Mouse (Mus musculus) right cerebral cortex, adult 18-20 months (tissue): Measurements from ENCODE around the gene Tmem91.

Experiments used
- DNase-seq: peaks from one replicate; pipeline ENCODE4 v3.0.0; 2022; ENCODE audit warnings: mixed read lengths

The Tmem91 gene

DNA sequence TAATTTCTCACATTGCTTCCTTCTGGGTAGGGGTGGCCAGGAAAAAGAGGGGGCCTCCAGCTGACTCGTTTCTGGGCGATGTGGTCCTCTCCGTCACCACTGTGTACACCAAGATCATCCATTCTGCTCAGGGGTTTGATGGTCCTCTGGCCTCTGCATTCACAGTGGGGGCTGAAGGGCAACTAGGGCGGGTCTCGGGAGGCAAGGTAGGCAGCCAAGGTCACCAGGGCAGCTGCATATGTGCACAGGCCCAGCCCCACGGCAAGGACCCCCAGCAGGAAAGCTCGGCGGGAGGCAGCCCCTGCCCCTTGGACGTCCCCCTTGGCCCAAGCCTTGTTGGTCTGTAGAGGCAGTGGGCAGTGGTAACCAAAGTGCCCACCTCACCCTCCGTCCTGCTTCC, 5.8 kb downstream of the Tmem91 start:
- no peak for DNase-seq

DNA sequence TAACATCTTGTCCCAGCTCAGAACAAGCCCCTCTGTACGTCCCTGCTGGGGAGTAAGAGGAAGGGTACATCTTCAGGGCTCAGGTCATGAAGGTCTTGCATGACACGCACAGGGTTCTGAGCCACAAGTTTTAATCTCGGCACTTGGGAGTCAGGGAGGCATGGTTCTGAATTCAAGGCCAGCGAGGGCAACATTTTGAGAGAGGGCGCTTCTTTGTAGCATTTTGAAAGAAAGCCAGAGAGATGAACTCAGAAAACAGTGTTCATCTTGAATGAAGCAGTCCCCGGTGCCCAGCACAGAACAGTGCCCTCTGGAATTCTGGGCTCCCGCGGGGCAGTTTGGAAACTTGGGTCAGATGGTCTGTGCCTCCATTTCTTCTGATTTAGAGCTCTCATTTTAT, 8.6 kb downstream of the Tmem91 start:
- DNase-seq: no peak

DNA sequence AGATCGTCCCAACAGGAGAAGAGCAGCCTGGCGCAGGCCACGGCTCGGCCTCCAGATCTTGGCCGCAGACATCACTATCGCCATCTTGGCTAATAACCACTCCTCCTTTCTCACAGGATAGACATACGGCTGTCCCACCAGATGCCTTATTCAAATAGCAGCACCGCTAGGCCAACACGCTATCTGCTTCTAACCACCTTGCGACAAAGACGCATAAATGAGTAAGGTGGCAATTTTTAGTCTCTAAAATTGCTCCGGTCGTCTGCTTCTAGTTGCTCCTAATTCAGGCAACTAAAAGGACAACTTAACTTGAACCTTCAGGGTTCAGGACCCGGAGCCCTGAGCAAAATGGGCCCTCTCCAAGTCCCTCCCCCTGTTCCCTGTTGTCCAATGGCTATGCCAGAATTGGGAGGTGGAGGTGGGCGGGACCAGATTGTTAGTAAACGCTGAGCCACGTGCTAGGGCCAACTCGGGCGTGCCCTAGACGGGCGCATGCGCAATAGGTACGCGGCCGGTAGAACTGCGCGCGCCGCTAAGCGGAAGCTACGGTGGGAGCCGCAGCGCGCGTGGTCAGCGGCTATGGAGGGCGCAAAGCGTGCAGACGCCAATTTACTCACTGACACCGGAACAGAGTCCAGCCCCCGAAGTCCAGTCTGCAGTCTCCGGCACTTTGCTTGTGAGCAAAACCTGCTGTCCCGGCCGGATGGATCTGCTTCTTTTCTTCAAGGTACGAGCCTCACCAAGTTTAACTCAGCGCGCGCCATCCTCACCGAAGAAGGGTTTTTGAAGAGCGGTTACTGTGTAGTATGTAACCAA, 16.1 kb downstream of the Tmem91 start, which contains the start of the genes Bckdha and Exosc5:
Gene Bckdha, minus strand, starts transcription at position 325 of the 816 bp plus-strand sequence.
Gene Exosc5, plus strand, starts transcription at position 508 of the 816 bp plus-strand sequence.
- DNase-seq: peak; percentile 99

DNA sequence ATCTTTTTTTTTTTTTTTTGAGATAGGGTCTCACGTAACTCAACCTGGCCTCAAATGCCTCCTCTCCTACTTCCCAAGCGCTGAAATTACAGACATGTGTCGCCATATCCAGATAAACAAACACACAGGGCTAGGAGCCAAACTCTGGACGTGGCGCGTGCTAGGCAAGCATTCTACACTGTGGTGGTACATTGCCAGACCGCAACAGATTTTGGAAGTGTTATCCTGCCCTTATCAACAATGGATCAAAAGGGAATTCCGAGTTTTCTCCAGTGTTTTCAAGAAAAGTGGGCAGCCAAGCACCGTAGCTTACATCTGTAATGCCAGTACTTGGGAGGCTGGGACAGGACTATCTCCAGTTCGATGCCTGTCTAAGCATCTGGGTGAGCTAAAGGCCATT, 17.2 kb downstream of the Tmem91 start:
- DNase-seq: no peak

DNA sequence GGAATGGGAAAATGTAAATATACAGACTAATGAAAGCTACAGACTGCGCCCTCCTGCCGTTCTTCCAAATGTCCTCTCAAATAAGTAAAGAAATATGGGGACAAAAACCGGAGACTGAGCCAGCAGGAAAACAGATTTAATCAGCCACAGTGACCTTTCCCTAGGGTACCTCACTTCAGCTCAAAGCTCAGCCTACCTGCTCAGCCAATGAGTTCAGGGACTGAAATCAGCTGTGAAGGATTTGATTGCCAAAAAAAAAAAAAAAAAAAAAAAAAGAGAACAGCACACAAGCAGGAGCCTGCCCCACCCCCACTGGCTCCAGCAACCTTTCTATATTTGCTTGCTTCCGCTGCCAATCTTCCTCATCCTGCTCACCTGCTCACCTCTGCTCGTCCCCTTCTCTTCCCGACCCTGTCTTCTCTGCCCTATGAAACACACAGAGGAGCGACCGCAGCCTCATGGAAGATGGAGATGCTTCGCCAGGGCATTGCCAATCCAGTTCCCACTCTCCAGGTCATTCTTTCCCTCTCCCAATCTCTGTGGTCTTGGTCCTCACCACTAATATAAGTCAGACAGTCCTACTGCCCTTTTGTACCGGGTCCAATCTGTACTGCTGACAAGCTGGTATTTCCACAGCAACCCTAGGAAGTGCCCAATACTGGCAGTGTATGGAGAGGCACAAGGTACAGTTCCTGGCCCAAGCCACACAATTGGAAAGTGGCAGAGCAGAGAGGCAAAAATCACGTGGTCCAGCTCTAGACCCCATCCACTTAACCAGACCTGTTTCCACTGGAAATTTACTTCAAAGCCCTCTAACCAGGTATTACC, 19.2 kb downstream of the Tmem91 start:
- DNase-seq: no peak

DNA sequence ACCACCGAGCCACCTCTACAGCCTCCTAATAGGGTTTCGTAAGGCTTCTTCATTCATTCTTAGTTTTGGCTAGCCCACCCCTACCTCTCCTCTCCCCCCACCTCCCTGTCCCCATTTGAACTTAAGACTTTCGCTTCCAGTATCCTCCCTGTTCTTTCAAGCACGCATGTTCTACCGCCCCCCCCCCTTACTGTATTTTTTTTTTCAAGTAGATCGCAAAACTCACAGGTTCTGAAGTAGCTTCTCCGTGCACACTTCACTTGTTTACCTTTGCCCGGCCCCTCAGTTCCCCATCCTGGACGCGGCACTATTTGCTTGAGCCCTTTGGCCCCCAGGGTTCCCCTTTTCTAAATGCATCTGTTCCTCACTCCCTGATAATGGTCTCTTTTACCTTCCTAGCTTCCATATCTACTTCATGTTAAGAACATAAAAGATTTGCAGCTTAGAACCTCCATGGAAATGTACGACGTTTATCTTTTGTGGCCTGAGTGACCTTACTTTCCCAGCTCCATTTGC, 22.7 kb downstream of the Tmem91 start:
- DNase-seq: no peak

DNA sequence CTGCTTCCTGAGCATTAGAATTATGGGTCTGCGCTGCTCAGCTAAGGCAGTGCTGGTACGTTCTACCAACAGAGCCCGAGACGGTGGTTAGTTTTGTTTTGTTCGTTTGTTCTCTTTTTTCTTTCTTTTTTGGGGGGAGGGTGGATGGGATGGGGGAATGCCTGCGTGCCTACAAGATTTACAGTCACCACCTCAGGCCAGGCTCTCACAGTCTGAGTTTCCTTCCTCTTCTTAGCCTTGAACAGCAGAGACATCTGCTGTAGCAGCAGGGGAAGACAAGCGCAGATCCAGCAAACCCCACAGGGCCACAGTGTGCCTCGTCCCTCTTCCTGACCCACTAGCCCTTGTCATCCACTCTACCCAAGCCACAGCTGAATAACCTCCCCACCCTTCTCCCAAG, 23.7 kb downstream of the Tmem91 start:
- DNase-seq: no peak

DNA sequence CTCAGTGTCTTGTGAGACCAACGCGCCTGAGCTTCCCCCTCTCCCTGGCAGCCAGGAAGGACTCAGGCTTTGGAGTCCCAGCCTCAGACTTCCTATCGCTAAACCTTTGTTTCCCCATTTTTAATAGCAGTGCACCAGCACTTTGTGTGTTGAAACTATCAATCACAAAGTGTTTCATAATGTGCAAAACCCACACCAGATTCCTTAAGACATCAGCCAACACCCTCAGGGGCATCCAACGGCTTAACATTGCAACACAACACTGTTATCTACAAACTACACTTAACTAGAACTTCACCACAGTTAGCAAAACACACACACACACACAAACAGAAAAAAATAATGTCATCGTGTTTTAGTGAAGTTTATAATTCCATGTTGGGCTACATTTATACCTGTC, 25.1 kb downstream of the Tmem91 start:
- no peak for DNase-seq

DNA sequence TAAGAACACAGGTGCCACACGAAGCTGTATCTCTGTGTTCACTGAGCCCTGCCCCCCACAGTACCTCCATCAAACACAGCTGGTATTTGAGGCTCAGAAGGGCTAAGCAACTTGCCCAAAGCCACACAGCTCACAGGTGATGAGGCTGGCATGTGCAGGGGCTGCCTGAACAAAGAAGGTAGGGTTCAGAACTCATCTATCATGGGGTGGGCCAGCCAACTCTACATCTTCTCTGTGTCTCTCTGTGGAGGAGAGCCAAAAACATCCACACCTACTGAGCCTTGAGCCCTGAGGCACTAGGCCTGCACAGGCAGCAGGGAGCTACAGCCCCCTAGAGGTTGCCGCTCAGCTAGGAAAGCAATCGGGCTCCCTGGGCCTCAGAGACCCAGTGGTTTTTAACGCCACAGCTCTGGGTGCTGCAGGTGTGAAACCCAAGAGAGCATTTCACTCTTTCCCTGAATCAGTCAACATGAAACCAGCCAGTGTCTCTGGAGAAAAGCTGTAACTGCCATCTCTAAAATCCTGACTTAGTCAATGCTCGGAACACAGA, 27.3 kb downstream of the Tmem91 start:
- no peak for DNase-seq

DNA sequence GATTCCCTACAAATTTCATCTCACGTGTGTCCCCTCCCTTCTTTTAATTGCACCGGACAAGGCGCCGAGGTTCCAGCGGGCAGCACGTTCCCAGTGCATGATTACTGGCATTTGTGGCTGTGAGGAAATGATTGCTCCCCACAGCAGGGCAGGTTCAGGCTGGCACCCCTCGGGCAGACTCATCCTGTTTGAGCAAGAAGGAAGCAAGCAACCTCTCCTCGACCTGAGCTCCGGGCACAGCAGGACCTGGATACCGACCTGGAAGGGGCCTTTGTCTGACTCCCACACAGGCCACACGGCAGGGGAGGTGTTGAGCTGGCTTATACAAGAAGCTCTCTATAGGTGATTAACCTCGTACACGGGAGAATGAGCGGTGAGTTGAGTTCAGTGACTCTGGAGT, 29.9 kb downstream of the Tmem91 start:
- no peak for DNase-seq

DNA sequence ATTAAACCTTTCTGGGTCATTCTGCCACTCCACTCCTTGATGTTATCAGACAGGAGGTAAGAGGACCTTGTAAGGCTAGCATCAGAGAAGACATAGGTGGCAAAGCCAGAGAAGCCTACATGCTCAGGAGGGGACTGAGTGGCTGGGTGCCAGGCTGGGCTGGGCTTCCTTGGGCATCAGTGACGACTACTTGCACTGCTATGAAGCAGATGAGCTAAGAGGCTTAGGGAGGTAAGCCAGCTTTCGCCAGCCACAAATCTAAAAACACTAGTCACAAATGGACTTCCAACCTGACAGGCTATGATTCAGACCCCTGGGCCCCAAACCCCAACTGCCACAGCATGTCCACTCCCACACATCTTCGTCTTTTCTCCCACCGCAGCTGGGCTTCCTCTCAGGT, 30.3 kb downstream of the Tmem91 start:
- DNase-seq: no peak

DNA sequence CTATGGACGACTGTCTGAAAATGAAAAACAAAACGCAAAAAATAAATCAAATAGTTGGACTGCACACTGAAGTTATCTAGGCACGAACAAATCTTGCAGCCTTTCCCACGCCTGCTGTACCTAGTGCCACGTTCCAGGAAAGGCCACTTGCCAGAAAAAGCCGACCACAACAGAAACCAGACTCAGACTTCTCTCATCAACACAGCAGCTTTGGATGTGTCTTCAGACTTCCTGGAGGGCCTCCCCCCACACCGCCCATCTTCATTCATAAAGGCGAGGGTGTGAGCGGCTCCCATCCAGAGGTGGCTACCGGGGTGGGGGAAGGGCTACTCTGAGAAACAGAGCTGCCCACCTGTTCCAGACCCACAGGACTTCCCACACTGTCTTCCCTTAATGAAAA, 30.8 kb downstream of the Tmem91 start:
- no peak for DNase-seq

DNA sequence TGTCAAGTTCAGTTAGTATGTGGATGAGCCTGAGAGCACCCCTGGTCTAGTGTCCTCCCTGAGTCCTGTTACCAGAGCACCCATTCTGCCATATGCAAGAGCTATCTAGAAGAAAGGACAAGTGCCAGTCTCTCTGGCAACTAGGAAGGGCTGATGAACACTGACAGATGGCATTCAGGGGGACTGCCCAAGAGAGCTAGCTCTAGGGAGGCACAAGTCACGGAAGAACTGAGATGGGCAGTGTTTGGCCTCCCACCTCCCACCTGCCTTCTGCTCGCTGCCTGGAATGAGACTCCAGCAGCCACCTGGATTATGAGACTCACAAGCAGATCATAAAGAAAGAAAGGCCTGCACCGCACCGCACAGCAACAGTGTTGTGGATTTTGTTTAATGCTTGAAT, 35.2 kb downstream of the Tmem91 start:
- peak; percentile 49 for DNase-seq

DNA sequence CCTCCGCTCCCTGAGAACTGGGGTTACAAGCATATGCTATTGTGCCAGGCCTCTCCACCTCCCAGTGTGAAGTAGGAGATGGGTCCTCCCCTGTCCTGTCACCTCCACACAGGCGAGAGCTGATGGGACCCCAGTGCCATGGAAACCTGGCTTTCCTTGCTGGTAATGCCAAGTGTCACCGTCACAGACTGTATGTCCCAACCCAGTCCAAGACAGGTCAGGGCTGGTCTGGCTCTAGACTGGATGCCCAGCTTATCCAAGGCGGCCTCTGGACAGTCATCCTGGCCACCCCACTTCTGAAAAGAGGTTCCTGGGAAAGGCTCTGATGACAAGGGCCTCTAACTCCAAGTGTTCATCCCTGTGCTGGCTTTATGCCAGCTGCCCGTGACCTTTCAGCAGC, 37.9 kb downstream of the Tmem91 start:
- no peak for DNase-seq

DNA sequence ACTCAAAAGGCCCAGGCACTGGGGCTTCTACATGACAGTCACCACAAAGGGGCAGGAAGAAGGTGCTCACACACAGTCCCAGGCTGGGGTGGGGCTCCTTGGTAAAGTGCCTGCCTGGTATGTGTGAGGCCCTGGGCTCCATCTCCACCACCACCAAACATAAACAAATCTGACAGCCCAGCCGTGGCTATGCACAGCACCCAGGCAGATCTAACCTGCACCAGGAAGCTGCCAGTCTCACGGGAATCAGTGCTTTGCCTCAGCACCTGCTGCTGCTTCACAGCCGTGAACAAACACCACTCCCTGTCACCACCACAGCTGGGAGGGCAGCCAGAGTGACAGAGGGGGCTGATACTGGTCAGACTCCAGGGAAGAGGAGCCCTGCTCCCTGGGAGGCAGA, 38.6 kb downstream of the Tmem91 start:
- DNase-seq: no peak

DNA sequence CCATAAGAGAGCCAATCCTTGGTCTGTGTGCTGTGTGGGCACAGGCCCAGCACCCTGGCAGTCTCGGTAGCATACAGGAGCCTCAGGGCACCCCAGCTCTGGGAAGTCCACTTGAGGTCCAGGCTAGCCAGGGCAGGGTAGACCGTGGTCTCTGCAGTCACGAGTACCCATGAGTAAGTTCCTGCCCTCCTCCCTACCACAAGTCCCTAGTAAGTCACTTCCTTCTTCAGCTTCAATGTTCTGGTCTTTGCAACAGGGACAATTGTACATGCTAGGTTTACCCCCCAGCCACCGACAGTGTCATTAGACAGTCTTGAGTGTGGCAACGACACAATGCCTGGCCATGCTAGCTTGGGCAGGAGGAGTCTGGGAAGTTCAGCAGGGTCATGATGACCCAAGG, 42.3 kb downstream of the Tmem91 start:
- no peak for DNase-seq

DNA sequence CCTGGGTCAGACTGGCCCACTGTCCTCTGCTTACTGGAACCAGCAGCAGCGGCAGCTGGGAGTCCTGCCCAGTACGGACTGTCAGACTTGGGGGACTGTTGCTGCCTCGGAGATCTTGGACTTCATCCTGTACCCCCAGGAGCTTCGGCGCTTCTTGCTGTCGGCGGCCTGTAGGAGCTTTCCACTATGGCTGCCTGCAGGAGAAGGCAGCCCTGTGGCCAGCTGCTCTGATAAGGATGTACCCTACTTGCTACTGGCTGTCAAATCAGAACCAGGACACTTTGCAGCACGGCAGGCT, 46.7 kb downstream of the Tmem91 start:
- no peak for DNase-seq

DNA sequence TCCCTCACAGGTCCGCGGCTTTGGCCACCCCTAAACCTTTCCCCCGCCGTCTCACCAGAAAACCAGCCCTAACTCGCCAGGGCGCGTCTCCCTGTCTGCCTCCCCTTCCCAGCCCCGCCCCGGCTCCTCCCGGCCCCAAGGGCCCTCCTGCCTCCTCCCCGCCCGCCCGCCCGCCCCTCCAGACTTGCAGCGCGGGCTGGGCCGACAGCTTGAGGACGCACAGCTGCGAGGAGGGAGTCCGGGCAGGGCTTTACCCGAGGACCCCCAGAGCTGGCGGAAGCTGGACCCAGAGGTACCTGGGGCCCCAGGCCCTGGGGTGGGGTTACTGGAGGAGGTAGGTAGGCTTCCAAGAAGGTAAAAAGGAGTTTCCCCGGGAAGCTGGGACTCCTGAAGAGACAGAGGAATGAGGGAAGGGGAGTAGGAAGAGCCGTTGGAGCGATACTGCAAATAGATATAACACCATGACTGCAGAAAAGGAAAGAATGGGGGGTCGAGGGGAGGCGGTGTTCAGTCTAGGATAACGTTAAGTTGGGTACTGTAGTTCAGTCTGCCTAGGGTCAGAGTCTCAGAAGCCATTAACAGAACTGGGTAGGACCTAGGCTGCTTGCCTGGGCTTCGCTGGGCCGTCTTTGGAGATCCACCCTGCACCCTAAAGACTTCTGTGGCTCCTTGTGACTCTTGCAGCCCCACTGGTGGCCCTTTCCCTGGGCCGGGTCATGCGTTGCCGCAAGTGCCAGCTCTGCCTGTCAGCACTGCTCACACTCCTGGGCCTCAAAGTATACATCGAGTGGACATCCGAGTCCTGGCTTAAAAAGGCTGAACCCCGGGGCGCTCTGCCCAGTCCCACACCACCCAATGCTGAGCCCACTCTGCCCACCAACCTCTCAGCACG, 47.3 kb downstream of the Tmem91 start:
- DNase-seq: no peak

DNA sequence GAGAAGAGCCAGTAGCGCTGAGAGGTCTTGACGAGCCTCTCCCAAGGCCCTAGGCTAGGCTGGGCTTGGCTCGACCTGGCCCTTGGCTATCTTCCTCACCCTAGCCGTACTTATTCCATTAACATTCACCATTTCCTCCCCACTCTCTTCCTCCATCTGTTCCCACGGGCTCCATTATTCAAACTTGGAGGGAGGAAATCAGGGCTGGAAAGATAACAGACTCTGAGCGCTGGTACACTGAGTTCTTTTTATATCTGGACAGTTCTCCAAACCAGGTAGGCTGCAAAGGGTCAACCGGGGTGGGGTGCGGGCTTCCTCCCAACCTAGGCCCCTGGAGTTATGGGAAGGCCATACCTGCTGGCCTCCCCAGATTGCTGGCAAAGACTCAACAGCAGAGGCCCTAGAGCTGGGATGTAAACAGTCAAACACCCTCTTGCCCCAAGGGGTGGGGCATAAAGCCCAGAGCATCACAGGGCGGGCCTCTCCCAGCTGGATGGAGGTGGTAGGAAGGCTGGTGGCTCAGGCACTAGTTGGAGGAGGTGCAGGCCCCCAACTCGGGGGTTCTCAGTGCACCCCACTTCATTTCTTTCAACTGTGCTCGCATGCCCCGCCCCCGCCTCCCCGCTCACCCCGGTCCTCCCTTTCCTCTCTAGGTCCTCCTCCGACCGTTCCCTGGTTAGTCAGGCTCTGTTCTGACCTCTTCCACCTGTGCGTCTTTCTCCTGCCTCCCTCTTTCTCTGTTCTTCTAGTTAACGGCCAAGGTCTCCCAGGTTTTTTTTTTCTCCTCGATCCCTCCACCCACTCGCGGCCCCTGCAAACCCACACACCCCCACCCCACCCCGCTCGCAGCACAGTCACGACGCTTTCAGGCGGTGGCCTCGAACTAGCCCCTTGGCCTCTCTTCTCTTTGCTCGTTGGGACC, 48.2 kb downstream of the Tmem91 start, which contains the start of gene B3gnt8:
Gene B3gnt8, plus strand, starts transcription at position 146 of the 922 bp plus-strand sequence.
- no peak for DNase-seq

DNA sequence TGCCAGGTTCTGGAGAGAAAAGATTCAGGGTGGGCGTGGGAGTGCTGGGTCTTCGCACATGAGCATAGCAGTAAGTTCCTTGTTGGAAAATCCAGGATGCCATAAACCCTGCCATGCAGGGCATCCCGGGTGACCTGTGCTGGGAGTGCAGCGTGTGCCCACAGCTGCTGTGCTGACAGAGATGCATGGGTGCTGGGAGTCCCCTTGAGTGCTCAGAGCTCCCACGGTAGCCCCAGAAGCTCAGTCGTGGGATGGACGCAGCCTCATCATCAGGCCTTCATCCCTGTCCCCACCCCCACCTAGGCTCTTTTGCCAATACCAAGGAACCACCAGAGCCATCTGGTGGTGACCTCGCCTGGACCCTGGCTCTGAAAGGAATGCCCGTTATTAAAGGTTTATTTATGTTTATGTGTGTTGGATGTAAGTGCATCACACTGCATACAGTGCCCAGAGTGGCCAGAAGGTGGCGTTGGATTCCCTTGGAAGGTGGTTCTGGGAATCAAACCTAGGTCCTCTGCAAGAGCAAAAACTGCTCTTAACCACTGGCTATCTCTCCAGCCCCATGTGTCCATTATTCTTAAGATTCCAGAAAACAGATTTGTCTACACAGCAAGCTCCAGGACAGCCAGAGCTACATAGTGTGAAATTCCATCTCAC, 49.2 kb downstream of the Tmem91 start:
- DNase-seq: no peak

DNA sequence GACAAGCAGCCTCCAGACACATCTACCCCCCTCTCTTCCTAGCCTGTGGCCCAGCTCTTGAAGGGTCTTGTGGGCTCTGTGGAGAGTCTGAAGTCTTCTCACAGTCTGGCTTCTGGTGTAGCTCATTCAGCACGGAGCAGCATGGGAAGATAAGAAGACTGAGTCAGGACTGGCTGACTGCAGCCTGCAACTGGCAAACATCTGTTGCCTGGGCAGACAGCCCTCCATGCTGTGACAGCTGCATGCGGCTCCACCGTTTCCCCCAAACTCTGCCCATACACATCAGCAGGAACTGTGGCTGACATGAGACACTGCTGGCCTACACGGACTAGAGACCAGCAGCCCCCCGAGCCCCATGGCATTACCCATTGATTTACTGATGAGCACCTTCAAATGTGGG, 50.1 kb downstream of the Tmem91 start:
- no peak for DNase-seq
